Mouse (Mus musculus) embryonic fibroblast, embryonic 13.5 days (primary cell): ENCODE measurements around the gene Nat9. TPM values are rescaled to one million over a fixed set of nuclear protein-coding genes. Genes with fewer than 3 reads are reported as not detected.

ENCODE experiments used
- H3K27ac ChIP-seq: 2 replicates; pipeline ENCODE4 v1.5.1; 2012; ENCODE audit warnings: low read length, control low read depth, inconsistent platforms; ENCODE audit not compliant: insufficient read depth
- H3K4me1 ChIP-seq: 2 replicates; pipeline ENCODE4 v1.6.1; 2011; ENCODE audit warnings: low read length; ENCODE audit not compliant: control insufficient read depth, insufficient read depth
- H3K4me3 ChIP-seq: 2 replicates; pipeline ENCODE4 v1.5.1; 2011; ENCODE audit warnings: mild to moderate bottlenecking, control low read depth, low read length; ENCODE audit not compliant: insufficient read depth
- CTCF ChIP-seq: IDR thresholded peaks from 2 replicates; pipeline ENCODE4 v1.5.1; 2011; ENCODE audit warnings: mild to moderate bottlenecking, control low read depth, low read length, moderate library complexity, borderline replicate concordance; ENCODE audit not compliant: insufficient read depth
- POLR2A ChIP-seq: IDR thresholded peaks from 2 replicates; pipeline ENCODE4 v1.6.1; 2011; ENCODE audit warnings: low read depth, mild to moderate bottlenecking, control low read depth, low read length, moderate library complexity
- polyA plus RNA-seq: library from polyadenylated mRNA; stranded (reverse); fragments of >200 nt; gene quantifications from 2 replicates; pipeline ENCODE4 v1.2.4, GENCODE M21; 2011; ENCODE audit warnings: low read depth; ENCODE audit not compliant: missing spikeins, insufficient read length

Nat9 gene
- polyA plus RNA-seq, 1 experiment: 13.3 TPM

DNA sequence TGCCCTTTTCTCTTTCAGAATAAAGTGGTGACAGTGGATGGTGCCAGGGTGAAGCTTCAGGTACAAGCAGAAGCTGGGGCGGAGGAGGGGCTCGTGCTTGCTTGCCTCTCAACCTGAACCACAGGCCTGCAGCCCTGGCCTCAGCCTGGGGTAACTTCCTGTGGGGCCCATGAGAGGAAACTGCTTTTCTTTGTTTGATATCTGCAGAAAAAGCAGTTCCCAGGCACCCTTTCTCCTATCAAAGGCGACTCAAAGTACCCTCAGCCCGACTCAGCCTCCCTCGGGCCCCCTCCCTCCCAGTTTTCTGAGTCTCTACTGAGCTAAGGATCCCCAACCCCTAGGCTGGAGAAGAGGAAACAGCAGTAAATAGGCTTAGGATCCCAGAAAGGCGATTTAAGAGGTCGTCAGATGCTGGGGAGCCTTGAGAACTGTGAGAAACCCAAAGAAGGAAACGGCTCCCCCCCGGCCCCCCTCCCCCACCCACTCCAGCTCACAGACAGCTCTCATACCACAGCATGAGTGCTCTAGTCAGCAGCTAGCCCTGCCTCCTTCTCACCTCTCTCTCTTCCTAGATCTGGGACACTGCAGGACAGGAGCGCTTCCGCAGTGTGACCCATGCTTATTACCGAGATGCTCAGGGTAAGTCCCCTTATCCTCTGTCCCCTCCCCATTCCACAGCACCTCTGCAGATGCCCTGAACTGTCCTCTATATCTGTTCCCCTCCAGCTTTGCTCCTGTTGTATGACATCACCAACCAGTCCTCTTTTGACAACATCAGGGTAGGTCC, 29.5 kb downstream of the Nat9 start:
- no peaks in the 10 kb centered on the region for H3K4me1 ChIP-seq
- no peak overlapping the region for H3K27ac ChIP-seq
- H3K4me3 ChIP-seq: no peak overlapping the region
- TF ChIP-seq POLR2A (no peak), CTCF (no peak)

DNA sequence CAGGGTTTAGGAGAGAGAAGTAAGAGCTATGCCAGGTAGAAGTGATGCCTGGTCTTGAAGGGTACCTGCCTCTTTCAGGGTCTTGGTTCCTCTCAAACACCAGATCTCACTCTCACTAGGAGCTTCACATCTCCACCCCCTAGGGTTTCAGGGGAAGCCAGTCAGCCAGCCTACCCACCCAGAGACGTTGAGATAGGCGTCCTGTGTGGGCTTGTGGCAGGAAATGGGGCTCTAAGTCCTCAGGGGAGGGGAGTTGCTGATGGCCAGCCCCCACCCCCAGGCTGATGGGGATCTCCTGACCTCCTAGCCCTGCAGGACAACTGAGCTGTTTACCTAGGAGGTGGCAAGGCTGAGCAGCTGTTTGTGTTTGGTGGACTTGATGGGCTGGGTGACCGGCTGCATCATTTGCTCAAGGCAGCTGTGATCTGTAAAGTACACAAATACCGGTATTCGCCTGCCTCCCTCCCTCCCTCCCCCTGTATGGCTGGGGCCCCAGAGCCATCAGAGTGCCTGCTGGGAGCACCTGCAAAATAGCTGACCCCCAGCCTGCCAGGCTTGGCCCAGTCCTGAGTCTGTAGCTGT, 32.5 kb downstream of the Nat9 start:
- no peaks in the 10 kb centered on the region for H3K4me1 ChIP-seq
- H3K27ac ChIP-seq: no peak overlapping the region
- no peak overlapping the region for H3K4me3 ChIP-seq
- TF ChIP-seq CTCF (no peak), POLR2A (no peak)

- TF ChIP-seq POLR2A (no peak), CTCF (peak; percentile 82)
- H3K27ac ChIP-seq: no peak overlapping the region
- no peak overlapping the region for H3K4me3 ChIP-seq
- H3K4me1 ChIP-seq: no peaks in the 10 kb centered on the region
These were observed 33.9 kb downstream of the Nat9 start for GRCm38 (mm10) chr11:115153699-115154292.

- Histone ChIP-seq H3K4me1 (no peaks in the 10 kb centered on the region), H3K27ac (no peak overlapping the region), H3K4me3 (no peak overlapping the region)
- TF ChIP-seq POLR2A: no peak
- TF ChIP-seq CTCF: no peak
These were observed 34.6 kb downstream of the Nat9 start for GRCm38 (mm10) chr11:115153088-115153487.

DNA sequence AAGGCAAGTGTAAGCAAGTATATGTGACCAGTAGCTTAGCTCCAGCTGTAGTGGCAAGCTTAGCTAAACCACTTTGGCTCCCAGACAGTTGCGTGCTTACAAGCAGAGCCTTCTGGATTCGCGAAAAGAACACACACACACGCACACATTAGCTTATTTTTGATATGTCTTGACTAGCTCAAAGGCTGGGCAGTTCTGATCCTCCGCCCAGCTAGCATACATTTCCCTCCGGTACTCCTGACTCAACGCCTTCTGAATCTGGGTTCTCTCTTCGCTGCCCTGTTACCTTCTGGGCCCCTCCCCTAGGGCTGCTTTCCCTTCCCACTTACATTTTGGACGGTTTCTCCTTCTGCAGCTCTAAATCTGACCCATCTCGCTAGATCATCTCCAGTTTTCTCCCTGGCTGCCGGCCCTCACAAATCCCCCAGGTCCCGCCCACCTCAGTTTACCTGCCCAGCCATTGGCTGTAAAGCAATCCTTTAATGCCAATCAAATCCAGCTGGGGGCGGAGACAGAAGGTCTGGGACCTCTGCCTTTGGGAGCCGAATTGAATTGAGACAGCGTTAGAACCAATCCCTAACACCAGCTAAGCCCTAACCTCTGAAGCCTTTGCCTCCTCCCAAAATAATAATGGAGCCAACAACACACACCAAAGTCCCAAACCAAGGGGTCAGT, 35.8 kb downstream of the Nat9 start:
- TF ChIP-seq CTCF: no peak
- TF ChIP-seq POLR2A: no peak
- no peak overlapping the region for H3K27ac ChIP-seq
- H3K4me3 ChIP-seq: peak overlapping the region; percentile 25; the same call in 1 of the 2 replicates
- H3K4me1 ChIP-seq: no peaks in the 10 kb centered on the region

DNA sequence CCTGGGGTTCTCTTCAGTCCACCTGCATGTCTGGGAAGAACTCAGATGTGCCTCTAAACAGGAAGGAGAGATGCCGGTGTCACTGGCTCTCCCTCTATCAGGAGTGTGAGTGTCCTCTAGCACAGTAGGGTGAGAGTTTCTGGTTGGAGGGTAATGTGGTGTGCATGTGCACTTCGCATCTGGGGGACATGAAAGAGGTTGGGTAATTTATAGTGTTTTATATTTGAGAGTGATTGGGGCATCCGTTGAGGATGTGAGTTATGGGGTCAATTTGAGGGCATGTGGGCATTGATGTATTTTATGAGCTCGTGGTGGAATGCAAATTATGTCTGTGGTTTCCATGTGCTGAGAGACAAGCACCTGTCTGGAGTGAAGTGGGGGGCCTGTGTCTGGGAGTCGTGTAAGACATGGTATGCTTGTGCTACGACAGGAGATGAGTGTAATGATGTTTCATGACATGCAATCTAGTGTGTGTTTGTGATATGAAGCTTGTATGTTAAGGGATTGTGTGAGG, 36.9 kb downstream of the Nat9 start:
- TF ChIP-seq CTCF (no peak), POLR2A (no peak)
- H3K4me3 ChIP-seq: no peak overlapping the region
- no peak overlapping the region for H3K27ac ChIP-seq
- no peaks in the 10 kb centered on the region for H3K4me1 ChIP-seq

GRCm38 (mm10) chr11:115147813-115148212, 39.8 kb downstream of the Nat9 start:
- TF ChIP-seq CTCF (no peak), POLR2A (no peak)
- no peaks in the 10 kb centered on the region for H3K4me1 ChIP-seq
- H3K27ac ChIP-seq: no peak overlapping the region
- H3K4me3 ChIP-seq: no peak overlapping the region

- Histone ChIP-seq H3K27ac (no peak overlapping the region), H3K4me1 (no peaks in the 10 kb centered on the region), H3K4me3 (no peak overlapping the region)
- no peak for TF ChIP-seq CTCF
These were observed 45.7 kb downstream of the Nat9 start for GRCm38 (mm10) chr11:115141970-115142369.

GRCm38 (mm10) chr11:115138597-115139262, 48.9 kb downstream of the Nat9 start:
- H3K4me3 ChIP-seq: no peak overlapping the region
- TF ChIP-seq CTCF: no peak
- no peaks in the 10 kb centered on the region for H3K4me1 ChIP-seq
- H3K27ac ChIP-seq: no peak overlapping the region
